Comparison of ENCODE assay signal across 21 mouse cellular contexts in the genomic region with DNA sequence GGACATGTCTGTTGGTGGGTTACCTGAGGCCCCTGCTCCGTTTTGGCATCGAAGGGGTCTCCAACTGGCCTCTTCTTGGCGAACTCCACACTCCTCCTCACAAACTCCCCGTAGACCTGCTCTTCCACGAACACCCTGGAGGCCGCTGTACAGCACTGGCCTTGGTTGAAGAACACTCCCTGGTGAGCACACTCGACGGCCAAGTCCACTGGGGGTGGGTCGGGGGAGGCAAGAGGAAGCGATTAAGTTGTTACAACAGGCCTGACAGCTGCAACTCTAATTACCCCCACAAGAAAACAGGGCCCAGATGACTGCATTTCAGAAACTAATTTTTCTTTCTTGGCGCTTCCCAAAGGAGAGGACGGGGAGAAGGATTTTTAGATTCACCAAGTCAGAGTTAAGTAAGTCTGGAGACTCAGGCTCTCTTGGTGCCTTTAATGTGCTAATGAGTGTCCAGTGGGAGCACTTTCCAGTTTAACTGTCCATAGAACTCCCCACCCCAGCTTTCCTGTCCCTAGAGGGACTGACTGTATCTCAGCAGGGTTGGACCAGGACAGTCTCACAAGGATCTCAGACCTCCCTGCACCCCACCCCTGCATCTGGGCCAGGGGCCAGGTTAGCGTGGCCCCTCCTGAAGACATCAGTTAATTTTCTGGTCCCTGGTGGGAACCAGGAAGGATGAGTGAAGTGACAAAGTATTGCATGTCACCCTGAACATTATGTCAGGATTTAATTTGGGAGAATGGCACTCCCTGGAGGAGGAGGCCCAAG. TPM values are rescaled to one million over a fixed set of nuclear protein-coding genes. Genes with fewer than 3 reads are reported as not detected.
A peak's percentile ranks its signal among the peaks of the same experiment; 100 is the strongest.
DNase-seq lines count a peak whose midpoint lies in the region; ATAC-seq and TF ChIP-seq lines count a peak whose summit lies in the region.
"Had no signal": no experiment of that assay in that cellular context is flagged by ENCODE, and none has a peak within 500 bp of the region (broad histone marks: within the 10 kb centered on the region; RNA-seq: fewer than 3 reads in every experiment).

No protein-coding gene starts in this region.

- WGBS in kidney, postnatal 0 days, result 41% methylated on average over 13 of the region's 13 CpGs

- no peak overlapping the region for H3K4me3 ChIP-seq in kidney, postnatal 0 days (replicated peaks; ENCODE audit: low read depth, low read length)
- H3K4me3 ChIP-seq in brown adipose tissue, adult 24 weeks (ENCODE audit: insufficient read depth, low read depth, low read length), result no peak overlapping the region
- H3K4me3 ChIP-seq: erythroblast, embryonic 14.5 days; limb, embryonic 10.5 days; liver, embryonic 15.5 days; megakaryocyte, embryonic 14.5 days had no signal

- no peak for ATAC-seq in kidney, postnatal 0 days (replicated peaks; ENCODE audit: low FRiP score, low read depth)
- ATAC-seq: forebrain, postnatal 0 days; Patski had no signal

- H3K9ac ChIP-seq in kidney, postnatal 0 days (ENCODE audit: low read depth, low read length), result no peak overlapping the region
- H3K9ac ChIP-seq: forebrain, postnatal 0 days; liver, embryonic 15.5 days had no signal

- H3K27me3 ChIP-seq in kidney, postnatal 0 days (ENCODE audit: insufficient read depth, low read length), result no peaks in the 10 kb centered on the region
- H3K27me3 ChIP-seq: liver, embryonic 15.5 days; Patski had no signal

- H3K4me1 ChIP-seq in kidney, postnatal 0 days (replicated peaks; ENCODE audit: insufficient read depth, low read length), result no peaks in the 10 kb centered on the region
- peaks cover 20% of the 10 kb centered on the region for H3K4me1 ChIP-seq in brown adipose tissue, adult 24 weeks (ENCODE audit: control insufficient read depth, insufficient read depth, insufficient read length, low read length)

- H3K4me2 ChIP-seq in kidney, postnatal 0 days (ENCODE audit: low read length), result no peak overlapping the region
- H3K4me2 ChIP-seq: liver, embryonic 15.5 days had no signal

- H3K36me3 ChIP-seq in kidney, postnatal 0 days (ENCODE audit: insufficient read depth, low read length), result no peaks in the 10 kb centered on the region
- H3K36me3 ChIP-seq: limb, embryonic 10.5 days; liver, embryonic 15.5 days had no signal

- no peak for TF ChIP-seq CTCF in kidney, postnatal 0 days (IDR thresholded peaks at IDR 0.05; ENCODE audit: low read depth)

- peak overlapping the region; percentile 66; the same call in 1 of the 2 replicates for H3K27ac ChIP-seq in kidney, postnatal 0 days
- H3K27ac ChIP-seq in brown adipose tissue, adult 24 weeks (replicated peaks; ENCODE audit: low read depth, low read length), result peak overlapping the region; percentile 7; the same call in 1 of the 2 replicates
- H3K27ac ChIP-seq: limb, embryonic 10.5 days; liver, embryonic 15.5 days had no signal

- DNase-seq in kidney, postnatal 0 days (ENCODE audit: low spot score), result peak; percentile 46
- DNase-seq in kidney, adult 8-10 months, result no peak
- peak; percentile 28 for DNase-seq in adrenal gland, postnatal 25 days
- peak; percentile 36 to 47 for DNase-seq in heart, postnatal 14 days
- DNase-seq in spleen, adult 18-20 months, result no peak
- DNase-seq in adipocyte (ENCODE audit: low spot score), result no peak
- DNase-seq: cerebellum, adult 11-12 months; forebrain, postnatal 0 days; layer of hippocampus, adult 9-11 months; right cerebral cortex, postnatal 4 days; thymus, postnatal 4 days had no signal

- intact Hi-C loops in heart, postnatal 14 days (cut with DNase I), result no loop called here

- H3K9me3 ChIP-seq in kidney, postnatal 0 days (replicated peaks; ENCODE audit: low read length), result no peaks in the 10 kb centered on the region
- H3K9me3 ChIP-seq: limb, embryonic 10.5 days; liver, embryonic 15.5 days; megakaryocyte, embryonic 14.5 days had no signal

RNA-seq across cellular contexts. Expression of a gene that starts 18.0 kb away (rescaled TPM):
- polyA plus RNA-seq in kidney, postnatal 0 days (2015; fragmentation: Nextera tagmentation; extraction: Ambion mirVana), result 8.5 and 10.4 TPM in 2 replicates
- total RNA-seq in adrenal gland, postnatal 25 days (2021), result 16.6 and 18.5 TPM in 2 replicates
- 2.1 and 2.5 TPM in 2 replicates for polyA plus RNA-seq in brown adipose tissue, adult 24 weeks (2012; ENCODE audit: insufficient read depth, insufficient read length, missing spikeins)
- total RNA-seq in heart, postnatal 14 days (2021), result 10 to 100 TPM in 1 of 2 experiments, 1 to 10 TPM in 1; 9.1 to 10.5 TPM

RNA-seq across cellular contexts. Expression of a gene that starts 21.2 kb away (rescaled TPM):
- 47.0 and 54.1 TPM in 2 replicates for polyA plus RNA-seq in kidney, postnatal 0 days (2015; fragmentation: Nextera tagmentation; extraction: Ambion mirVana)
- 6.1 and 10.9 TPM in 2 replicates for total RNA-seq in adrenal gland, postnatal 25 days (2021)
- polyA plus RNA-seq in brown adipose tissue, adult 24 weeks (2012; ENCODE audit: insufficient read depth, insufficient read length, missing spikeins), result 1.6 and 3.0 TPM in 2 replicates
- total RNA-seq in heart, postnatal 14 days (2021), result 1 to 10 TPM; 1.5 to 1.6 TPM
- polyA plus RNA-seq: erythroblast, embryonic 14.5 days had no signal

RNA-seq across cellular contexts. Expression of a gene that starts 40.4 kb away (rescaled TPM):
- polyA plus RNA-seq in kidney, postnatal 0 days (2015; fragmentation: Nextera tagmentation; extraction: Ambion mirVana), result not detected in 2 replicates
- not detected in 2 replicates for total RNA-seq in adrenal gland, postnatal 25 days (2021)
- polyA plus RNA-seq in brown adipose tissue, adult 24 weeks (2012; ENCODE audit: insufficient read depth, insufficient read length, missing spikeins), result not detected in 2 replicates
- total RNA-seq in heart, postnatal 14 days (2021), result not detected
- total RNA-seq: adrenal gland, adult 18-20 months; CH12.LX; forebrain, postnatal 0 days had no signal
- polyA plus RNA-seq: erythroblast, embryonic 14.5 days; forebrain, postnatal 0 days; heart, embryonic 14.5 days; limb, embryonic 10.5 days; liver, embryonic 15.5 days; Patski; stomach, embryonic 14.5 days had no signal

Comparison
In these comparisons a context has a peak if more than half of its experiments do, and no peak if none do; other contexts are left out.
1. DNase-seq: peak in kidney, postnatal 0 days (single experiment), adrenal gland, postnatal 25 days (single experiment) and heart, postnatal 14 days (2 of 2); none in kidney, adult 8-10 months (0 of 2), spleen, adult 18-20 months (0 of 2) and adipocyte (single experiment).